Mouse (Mus musculus) myocyte (in vitro differentiated cells): ENCODE measurements around the gene Tbata. TPM values are rescaled to one million over a fixed set of nuclear protein-coding genes. Genes with fewer than 3 reads are reported as not detected.

Source experiments
- H3K27me3 ChIP-seq: one replicate; pipeline ENCODE4 v1.6.1; 2011; ENCODE audit not compliant: control insufficient read depth, insufficient read depth, insufficient read length
- H3K36me3 ChIP-seq: one replicate; pipeline ENCODE4 v1.6.1; 2011; ENCODE audit not compliant: control insufficient read depth, insufficient read depth
- H3K4me2 ChIP-seq: one replicate; pipeline ENCODE4 v1.6.1; 2011; ENCODE audit warnings: low read depth, control low read depth
- H3K4me3 ChIP-seq: one replicate; pipeline ENCODE4 v1.5.1; 2011; ENCODE audit warnings: mild to moderate bottlenecking, control low read depth, moderate library complexity
- H3K79me2 ChIP-seq: one replicate; pipeline ENCODE4 v1.6.1; 2011; ENCODE audit not compliant: control insufficient read depth, insufficient read depth
- H3ac ChIP-seq: one replicate; pipeline ENCODE4 v1.6.1; 2011; ENCODE audit not compliant: control insufficient read depth, insufficient read length
- CEBPB ChIP-seq: IDR thresholded peaks from 2 replicates; pipeline ENCODE4 v1.6.1; 2011; ENCODE audit warnings: mild to moderate bottlenecking, moderate library complexity; ENCODE audit not compliant: poor library complexity, insufficient read depth, severe bottlenecking
- E2F4 ChIP-seq: IDR thresholded peaks from one replicate; pipeline ENCODE4 v1.6.1; 2011; ENCODE audit warnings: mild to moderate bottlenecking, control low read depth, moderate library complexity; ENCODE audit not compliant: insufficient read depth
- MAX ChIP-seq: IDR thresholded peaks from one replicate; pipeline ENCODE4 v1.6.1; 2011; ENCODE audit warnings: low read depth, mild to moderate bottlenecking, control low read depth
- MYOD1 ChIP-seq, 3 experiments: IDR thresholded peaks; one replicate each; pipeline ENCODE4 v1.6.1; 2011; ENCODE audit warnings: control low read depth in 2 of 3, low read depth in 2 of 3, mild to moderate bottlenecking in 2 of 3, moderate library complexity in 1 of 3; ENCODE audit not compliant: insufficient read length in 2 of 3, control insufficient read depth in 1 of 3
- MYOG ChIP-seq, 3 experiments: IDR thresholded peaks; one replicate each; pipeline ENCODE4 v1.6.1; 2011; ENCODE audit warnings: control low read depth in 2 of 3, low read depth in 2 of 3, mild to moderate bottlenecking in 2 of 3; ENCODE audit not compliant: insufficient read length in 2 of 3, control insufficient read depth in 1 of 3, insufficient read depth in 1 of 3
- POLR2A ChIP-seq: IDR thresholded peaks from one replicate; pipeline ENCODE4 v1.6.1; 2011; ENCODE audit warnings: low read depth, mild to moderate bottlenecking, control low read depth, moderate library complexity; ENCODE audit not compliant: insufficient read length
- POLR2AphosphoS2 ChIP-seq: IDR thresholded peaks from one replicate; pipeline ENCODE4 v1.6.1; 2011; ENCODE audit warnings: low read depth, control low read depth; ENCODE audit not compliant: insufficient read length
- REST ChIP-seq: IDR thresholded peaks from one replicate; pipeline ENCODE4 v1.6.1; 2011; ENCODE audit warnings: mild to moderate bottlenecking, control low read depth, moderate library complexity; ENCODE audit not compliant: insufficient read depth, insufficient read length
- SRF ChIP-seq: IDR thresholded peaks from one replicate; pipeline ENCODE4 v1.6.1; 2011; ENCODE audit warnings: low read depth; ENCODE audit not compliant: control insufficient read depth, insufficient read length
- TCF12 ChIP-seq: IDR thresholded peaks from one replicate; pipeline ENCODE4 v1.6.1; 2011; ENCODE audit warnings: mild to moderate bottlenecking, control low read depth; ENCODE audit not compliant: poor library complexity, insufficient read depth, severe bottlenecking
- TCF3 ChIP-seq: IDR thresholded peaks from one replicate; pipeline ENCODE4 v1.6.1; 2011; ENCODE audit warnings: low read depth, control low read depth; ENCODE audit not compliant: insufficient read length
- USF1 ChIP-seq: IDR thresholded peaks from one replicate; pipeline ENCODE4 v1.6.1; 2011; ENCODE audit warnings: low read depth, mild to moderate bottlenecking, control low read depth, moderate library complexity
- polyA plus RNA-seq: library from polyadenylated mRNA; unstranded; fragments of >200 nt; fragmentation: generic; extraction: Trizol; gene quantifications from one replicate; pipeline ENCODE4 v1.2.1, GENCODE M21; 2012; ENCODE audit warnings: missing spikeins

Tbata gene
- polyA plus RNA-seq, 1 experiment = not detected

- H3K27me3 ChIP-seq = no peaks in the 10 kb centered on the region
- H3K36me3 ChIP-seq = peaks cover 9% of the 10 kb centered on the region
- H3K4me2 ChIP-seq = no peak overlapping the region
- no peak overlapping the region for H3K4me3 ChIP-seq
- no peak overlapping the region for H3ac ChIP-seq
- H3K79me2 ChIP-seq = no peaks in the 10 kb centered on the region
- TF ChIP-seq MAX (no peak), TCF3 (no peak), SRF (no peak), USF1 (no peak), REST (no peak), POLR2A (no peak), E2F4 (no peak), MYOG (IDR thresholded peaks at IDR 0.05; ENCODE audit: control insufficient read depth in 1 of 3, insufficient read depth in 1 of 3, insufficient read length in 2 of 3, low read depth in 2 of 3) (no peak), CEBPB (no peak), POLR2AphosphoS2 (no peak), TCF12 (no peak)
Measured at GRCm38 (mm10) chr10:61212817-61213216, 41.1 kb downstream of the Tbata start.

- H3K79me2 ChIP-seq = no peaks in the 10 kb centered on the region
- no peak overlapping the region for H3K4me2 ChIP-seq
- TF ChIP-seq POLR2AphosphoS2 (no peak), MYOG (IDR thresholded peaks at IDR 0.05; ENCODE audit: control insufficient read depth in 1 of 3, insufficient read depth in 1 of 3, insufficient read length in 2 of 3, low read depth in 2 of 3) (no peak), CEBPB (no peak), POLR2A (no peak), MAX (no peak), USF1 (no peak), TCF12 (no peak), SRF (no peak), MYOD1 (IDR thresholded peaks at IDR 0.05; ENCODE audit: control insufficient read depth in 1 of 3, insufficient read length in 2 of 3, low read depth in 2 of 3) (no peak), E2F4 (no peak), REST (no peak), TCF3 (no peak)
- H3K36me3 ChIP-seq = peaks cover 17% of the 10 kb centered on the region
- no peak overlapping the region for H3ac ChIP-seq
- H3K27me3 ChIP-seq = no peaks in the 10 kb centered on the region
- H3K4me3 ChIP-seq = no peak overlapping the region
Measured at GRCm38 (mm10) chr10:61215658-61216057, 43.9 kb downstream of the Tbata start.

GRCm38 (mm10) chr10:61216163-61216562, 44.4 kb downstream of the Tbata start:
- H3K4me2 ChIP-seq = no peak overlapping the region
- peaks cover 17% of the 10 kb centered on the region for H3K36me3 ChIP-seq
- TF ChIP-seq POLR2A (no peak), E2F4 (no peak), SRF (no peak), POLR2AphosphoS2 (no peak), MYOD1 (IDR thresholded peaks at IDR 0.05; ENCODE audit: control insufficient read depth in 1 of 3, insufficient read length in 2 of 3, low read depth in 2 of 3) (no peak), MYOG (IDR thresholded peaks at IDR 0.05; ENCODE audit: control insufficient read depth in 1 of 3, insufficient read depth in 1 of 3, insufficient read length in 2 of 3, low read depth in 2 of 3) (no peak), TCF3 (no peak), USF1 (no peak)
- H3K79me2 ChIP-seq = no peaks in the 10 kb centered on the region
- H3K4me3 ChIP-seq = no peak overlapping the region
- no peaks in the 10 kb centered on the region for H3K27me3 ChIP-seq
- H3ac ChIP-seq = no peak overlapping the region

GRCm38 (mm10) chr10:61219318-61219717, 47.6 kb downstream of the Tbata start:
- Histone ChIP-seq H3K79me2 (no peaks in the 10 kb centered on the region), H3ac (no peak overlapping the region), H3K36me3 (peaks cover 36% of the 10 kb centered on the region), H3K27me3 (no peaks in the 10 kb centered on the region), H3K4me2 (no peak overlapping the region), H3K4me3 (no peak overlapping the region)
- TF ChIP-seq REST (no peak), CEBPB (no peak), TCF12 (no peak), TCF3 (no peak), POLR2A (no peak), SRF (no peak), MAX (no peak), MYOG (IDR thresholded peaks at IDR 0.05; ENCODE audit: control insufficient read depth in 1 of 3, insufficient read depth in 1 of 3, insufficient read length in 2 of 3, low read depth in 2 of 3) (no peak), USF1 (no peak)

- H3K36me3 ChIP-seq = peaks cover 23% of the 10 kb centered on the region
- no peak overlapping the region for H3K4me2 ChIP-seq
- no peaks in the 10 kb centered on the region for H3K27me3 ChIP-seq
- no peaks in the 10 kb centered on the region for H3K79me2 ChIP-seq
- H3ac ChIP-seq = no peak overlapping the region
- TF ChIP-seq TCF12 = no peak
- no peak for TF ChIP-seq USF1
- TF ChIP-seq MYOG (IDR thresholded peaks at IDR 0.05; ENCODE audit: control insufficient read depth in 1 of 3, insufficient read depth in 1 of 3, insufficient read length in 2 of 3, low read depth in 2 of 3) = no peak
- TF ChIP-seq MAX = no peak
- TF ChIP-seq TCF3 = no peak
- TF ChIP-seq E2F4 = no peak
- TF ChIP-seq CEBPB = no peak
- TF ChIP-seq REST = no peak
- no peak for TF ChIP-seq MYOD1 (IDR thresholded peaks at IDR 0.05; ENCODE audit: control insufficient read depth in 1 of 3, insufficient read length in 2 of 3, low read depth in 2 of 3)
- TF ChIP-seq POLR2AphosphoS2 = no peak
- TF ChIP-seq POLR2A = no peak
- TF ChIP-seq SRF = no peak
- no peak overlapping the region for H3K4me3 ChIP-seq
Measured at GRCm38 (mm10) chr10:61225694-61226093, 53.9 kb downstream of the Tbata start.
